ENCODE assay signal across 36 mouse cellular contexts in genomic region chr16:38383683-38384082, GRCm38 (mm10). TPM values are rescaled to one million over a fixed set of nuclear protein-coding genes. Genes with fewer than 3 reads are reported as not detected.
DNase-seq lines count a peak whose midpoint lies in the region; ATAC-seq and TF ChIP-seq lines count a peak whose summit lies in the region.
"Had no signal": no experiment of that assay in that cellular context is flagged by ENCODE, and none has a peak within 500 bp of the region (broad histone marks: within the 10 kb centered on the region; RNA-seq: fewer than 3 reads in every experiment).

No protein-coding gene starts in this region.

- peak; percentile 88 for DNase-seq in MEL-GATA-1-ER (ENCODE audit: extremely low read depth, low read depth)
- DNase-seq in liver, postnatal 0 days: no peak
- DNase-seq in spleen, adult 12 weeks (ENCODE audit: low spot score): no peak
- DNase-seq: adrenal gland, postnatal 25 days; cerebellum, adult 18-20 months; cerebellum, postnatal 10 days; gastrocnemius, postnatal 25 days; heart, postnatal 14 days; kidney, adult 8-10 months; kidney, postnatal 10 days; retina, postnatal 1 day; right cerebral cortex, postnatal 14 days; thymus, postnatal 14 days had no signal

- no peaks in the 10 kb centered on the region for H3K27me3 ChIP-seq in liver, embryonic 12.5 days (replicated peaks)
- no peaks in the 10 kb centered on the region for H3K27me3 ChIP-seq in liver, postnatal 0 days (ENCODE audit: insufficient read depth, low read length)
- H3K27me3 ChIP-seq in hindbrain, embryonic 13.5 days: no peaks in the 10 kb centered on the region
- no peaks in the 10 kb centered on the region for H3K27me3 ChIP-seq in kidney, embryonic 15.5 days
- H3K27me3 ChIP-seq in neural tube, embryonic 15.5 days (replicated peaks): no peaks in the 10 kb centered on the region
- H3K27me3 ChIP-seq: forebrain, embryonic 13.5 days; heart, embryonic 13.5 days; intestine, embryonic 15.5 days; limb, embryonic 15.5 days; lung, embryonic 15.5 days; megakaryocyte, embryonic 14.5 days; midbrain, embryonic 13.5 days; stomach, embryonic 15.5 days had no signal

- H3K4me3 ChIP-seq in liver, embryonic 12.5 days: no peak overlapping the region
- H3K4me3 ChIP-seq in liver, postnatal 0 days (ENCODE audit: low read depth, low read length): no peak overlapping the region
- no peak overlapping the region for H3K4me3 ChIP-seq in hindbrain, embryonic 13.5 days
- no peak overlapping the region for H3K4me3 ChIP-seq in kidney, embryonic 15.5 days (replicated peaks)
- no peak overlapping the region for H3K4me3 ChIP-seq in neural tube, embryonic 15.5 days (replicated peaks)
- H3K4me3 ChIP-seq: erythroblast, embryonic 14.5 days; forebrain, embryonic 13.5 days; heart, adult 2 months; heart, embryonic 13.5 days; hindbrain, embryonic 10.5 days; intestine, embryonic 15.5 days; limb, embryonic 10.5 days; limb, embryonic 15.5 days; lung, embryonic 15.5 days; megakaryocyte, embryonic 14.5 days; midbrain, embryonic 13.5 days; stomach, embryonic 15.5 days had no signal

- H3K4me1 ChIP-seq in liver, embryonic 12.5 days: peaks cover 69% of the 10 kb centered on the region
- H3K4me1 ChIP-seq in liver, postnatal 0 days (ENCODE audit: insufficient read depth): peaks cover 25% of the 10 kb centered on the region
- H3K4me1 ChIP-seq in hindbrain, embryonic 13.5 days (replicated peaks): no peaks in the 10 kb centered on the region
- 0 out of 2 replicates have a peak, but pooled peaks cover 5% of the 10 kb centered on the region for H3K4me1 ChIP-seq in kidney, embryonic 15.5 days
- H3K4me1 ChIP-seq in neural tube, embryonic 15.5 days: no peaks in the 10 kb centered on the region
- H3K4me1 ChIP-seq: forebrain, embryonic 13.5 days; hindbrain, embryonic 10.5 days; limb, embryonic 15.5 days; lung, embryonic 15.5 days; midbrain, embryonic 13.5 days; stomach, embryonic 15.5 days had no signal

- peak overlapping the region; percentile 61 for H3K27ac ChIP-seq in liver, embryonic 12.5 days
- H3K27ac ChIP-seq in liver, postnatal 0 days (ENCODE audit: low read depth): no peak overlapping the region
- no peak overlapping the region for H3K27ac ChIP-seq in hindbrain, embryonic 13.5 days
- no peak overlapping the region for H3K27ac ChIP-seq in kidney, embryonic 15.5 days
- no peak overlapping the region for H3K27ac ChIP-seq in neural tube, embryonic 15.5 days (replicated peaks)
- H3K27ac ChIP-seq: forebrain, embryonic 13.5 days; heart, adult 2 months; heart, embryonic 13.5 days; hindbrain, embryonic 10.5 days; hindbrain, postnatal 0 days; intestine, embryonic 15.5 days; limb, embryonic 10.5 days; limb, embryonic 15.5 days; lung, embryonic 15.5 days; midbrain, embryonic 13.5 days; stomach, embryonic 15.5 days had no signal

- no peak overlapping the region for H3K9ac ChIP-seq in liver, embryonic 12.5 days
- no peak overlapping the region for H3K9ac ChIP-seq in liver, postnatal 0 days (replicated peaks)
- H3K9ac ChIP-seq in hindbrain, embryonic 13.5 days: no peak overlapping the region
- no peak overlapping the region for H3K9ac ChIP-seq in kidney, embryonic 15.5 days
- H3K9ac ChIP-seq in neural tube, embryonic 15.5 days (replicated peaks): no peak overlapping the region
- H3K9ac ChIP-seq: forebrain, embryonic 13.5 days; heart, embryonic 13.5 days; intestine, embryonic 15.5 days; limb, embryonic 15.5 days; lung, embryonic 15.5 days; midbrain, embryonic 13.5 days; stomach, embryonic 15.5 days had no signal

- peak; percentile 64 for TF ChIP-seq EP300 in liver, postnatal 0 days (IDR thresholded peaks at IDR 0.05; ENCODE audit: low read depth)

- peak; percentile 83 for ATAC-seq in liver, embryonic 12.5 days
- ATAC-seq in liver, postnatal 0 days: peak; percentile 54
- no peak for ATAC-seq in hindbrain, embryonic 13.5 days (ENCODE audit: low FRiP score)
- no peak for ATAC-seq in kidney, embryonic 15.5 days (replicated peaks; ENCODE audit: low FRiP score)
- no peak for ATAC-seq in neural tube, embryonic 15.5 days (ENCODE audit: low FRiP score)
- ATAC-seq: forebrain, embryonic 13.5 days; hindbrain, postnatal 0 days; intestine, embryonic 15.5 days; midbrain, embryonic 13.5 days had no signal

- H3K36me3 ChIP-seq in liver, embryonic 12.5 days: peaks cover 3% of the 10 kb centered on the region
- 0 out of 2 replicates have a peak, but pooled peaks cover under 1% of the 10 kb centered on the region for H3K36me3 ChIP-seq in liver, postnatal 0 days (replicated peaks; ENCODE audit: insufficient read depth, low read length)
- H3K36me3 ChIP-seq in hindbrain, embryonic 13.5 days: no peaks in the 10 kb centered on the region
- H3K36me3 ChIP-seq in kidney, embryonic 15.5 days: no peaks in the 10 kb centered on the region
- no peaks in the 10 kb centered on the region for H3K36me3 ChIP-seq in neural tube, embryonic 15.5 days
- H3K36me3 ChIP-seq: hindbrain, embryonic 10.5 days; intestine, embryonic 15.5 days; limb, embryonic 10.5 days; limb, embryonic 15.5 days; lung, embryonic 15.5 days; midbrain, embryonic 13.5 days; stomach, embryonic 15.5 days had no signal

- no peak for TF ChIP-seq CTCF in liver, postnatal 0 days (IDR thresholded peaks at IDR 0.05; ENCODE audit: low read depth)

- peak overlapping the region; percentile 15; the same call in 1 of the 2 replicates for H3K4me2 ChIP-seq in liver, embryonic 12.5 days
- H3K4me2 ChIP-seq in liver, postnatal 0 days (ENCODE audit: low read depth, low read length): no peak overlapping the region
- H3K4me2 ChIP-seq in hindbrain, embryonic 13.5 days: no peak overlapping the region
- H3K4me2 ChIP-seq in kidney, embryonic 15.5 days: no peak overlapping the region
- no peak overlapping the region for H3K4me2 ChIP-seq in neural tube, embryonic 15.5 days
- H3K4me2 ChIP-seq: forebrain, embryonic 13.5 days; heart, embryonic 13.5 days; intestine, embryonic 15.5 days; limb, embryonic 15.5 days; lung, embryonic 15.5 days; midbrain, embryonic 13.5 days; stomach, embryonic 15.5 days had no signal

- H3K9me3 ChIP-seq in liver, embryonic 12.5 days (replicated peaks): no peaks in the 10 kb centered on the region
- H3K9me3 ChIP-seq in liver, postnatal 0 days (ENCODE audit: low read length): no peaks in the 10 kb centered on the region
- no peaks in the 10 kb centered on the region for H3K9me3 ChIP-seq in hindbrain, embryonic 13.5 days
- no peaks in the 10 kb centered on the region for H3K9me3 ChIP-seq in kidney, embryonic 15.5 days (replicated peaks)
- no peaks in the 10 kb centered on the region for H3K9me3 ChIP-seq in neural tube, embryonic 15.5 days (replicated peaks)
- H3K9me3 ChIP-seq: forebrain, embryonic 13.5 days; heart, embryonic 13.5 days; hindbrain, embryonic 10.5 days; intestine, embryonic 15.5 days; limb, embryonic 10.5 days; limb, embryonic 15.5 days; lung, embryonic 15.5 days; megakaryocyte, embryonic 14.5 days; midbrain, embryonic 13.5 days; stomach, embryonic 15.5 days had no signal

- 20% methylated on average over 2 of the region's 2 CpGs for WGBS in liver, embryonic 12.5 days (ENCODE audit: insufficient replicate concordance)
- WGBS in liver, postnatal 0 days (ENCODE audit: insufficient replicate concordance): 62% methylated on average over 2 of the region's 2 CpGs
- WGBS in hindbrain, embryonic 13.5 days: 78% methylated on average over 2 of the region's 2 CpGs
- WGBS in kidney, embryonic 15.5 days: 92% methylated on average over 2 of the region's 2 CpGs
- WGBS in neural tube, embryonic 15.5 days: 79% methylated on average over 2 of the region's 2 CpGs

RNA-seq across cellular contexts. Expression of gene Popdc2, which starts 21.7 kb away (rescaled TPM):
- polyA plus RNA-seq in liver, embryonic 12.5 days (2016; fragmentation: Nextera tagmentation; extraction: Ambion mirVana): 20.3 and 24.8 TPM in 2 replicates
- polyA plus RNA-seq in liver, postnatal 0 days (2015; fragmentation: Nextera tagmentation; extraction: Ambion mirVana): 10.8 and 12.6 TPM in 2 replicates
- polyA plus RNA-seq in hindbrain, embryonic 13.5 days (2015; fragmentation: Nextera tagmentation; extraction: Ambion mirVana): 0.49 and 0.61 TPM in 2 replicates
- 1.1 and 5.7 TPM in 2 replicates for polyA plus RNA-seq in kidney, embryonic 15.5 days (2015; fragmentation: Nextera tagmentation; extraction: Ambion mirVana)
- polyA plus RNA-seq in neural tube, embryonic 15.5 days (2015; fragmentation: Nextera tagmentation; extraction: Ambion mirVana): 1.0 and 2.0 TPM in 2 replicates

RNA-seq across cellular contexts. Expression of gene Gm21987, which starts 36.8 kb away (rescaled TPM):
- polyA plus RNA-seq in liver, embryonic 12.5 days (2016; fragmentation: Nextera tagmentation; extraction: Ambion mirVana): not detected in 2 replicates
- polyA plus RNA-seq in liver, postnatal 0 days (2015; fragmentation: Nextera tagmentation; extraction: Ambion mirVana): not detected in 2 replicates
- polyA plus RNA-seq in hindbrain, embryonic 13.5 days (2015; fragmentation: Nextera tagmentation; extraction: Ambion mirVana): not detected in 2 replicates
- polyA plus RNA-seq in kidney, embryonic 15.5 days (2015; fragmentation: Nextera tagmentation; extraction: Ambion mirVana): not detected in 2 replicates
- 0.72 TPM in 1 of 2 replicates, not detected in the other for polyA plus RNA-seq in neural tube, embryonic 15.5 days (2015; fragmentation: Nextera tagmentation; extraction: Ambion mirVana)
- polyA plus RNA-seq: C2C12; cortical plate, adult 2 months; embryonic facial prominence, embryonic 14.5 days; forebrain, embryonic 13.5 days; heart, adult 2 months; hindbrain, embryonic 10.5 days; hindbrain, postnatal 0 days; large intestine, adult 2 months; limb, embryonic 10.5 days; lung, embryonic 15.5 days; midbrain, embryonic 13.5 days; neural tube, embryonic 14.5 days; small intestine, adult 2 months; stomach, embryonic 15.5 days had no signal

RNA-seq across cellular contexts. Expression of gene Cox17, which starts 36.9 kb away (rescaled TPM):
- polyA plus RNA-seq in liver, embryonic 12.5 days (2016; fragmentation: Nextera tagmentation; extraction: Ambion mirVana): 404 and 417 TPM in 2 replicates
- polyA plus RNA-seq in liver, postnatal 0 days (2015; fragmentation: Nextera tagmentation; extraction: Ambion mirVana): 274 and 276 TPM in 2 replicates
- 98.7 and 106 TPM in 2 replicates for polyA plus RNA-seq in hindbrain, embryonic 13.5 days (2015; fragmentation: Nextera tagmentation; extraction: Ambion mirVana)
- 167 and 189 TPM in 2 replicates for polyA plus RNA-seq in kidney, embryonic 15.5 days (2015; fragmentation: Nextera tagmentation; extraction: Ambion mirVana)
- polyA plus RNA-seq in neural tube, embryonic 15.5 days (2015; fragmentation: Nextera tagmentation; extraction: Ambion mirVana): 95.8 and 101 TPM in 2 replicates

RNA-seq across cellular contexts. Expression of gene Maats1, which starts 41.7 kb away (rescaled TPM):
- 0.05 TPM in 1 of 2 replicates, not detected in the other for polyA plus RNA-seq in liver, embryonic 12.5 days (2016; fragmentation: Nextera tagmentation; extraction: Ambion mirVana)
- 0.04 TPM in 1 of 2 replicates, not detected in the other for polyA plus RNA-seq in liver, postnatal 0 days (2015; fragmentation: Nextera tagmentation; extraction: Ambion mirVana)
- 0.74 and 1.8 TPM in 2 replicates for polyA plus RNA-seq in hindbrain, embryonic 13.5 days (2015; fragmentation: Nextera tagmentation; extraction: Ambion mirVana)
- 0.14 and 0.27 TPM in 2 replicates for polyA plus RNA-seq in kidney, embryonic 15.5 days (2015; fragmentation: Nextera tagmentation; extraction: Ambion mirVana)
- 0.40 and 0.88 TPM in 2 replicates for polyA plus RNA-seq in neural tube, embryonic 15.5 days (2015; fragmentation: Nextera tagmentation; extraction: Ambion mirVana)
- polyA plus RNA-seq: erythroblast, embryonic 14.5 days; limb, embryonic 10.5 days; limb, embryonic 15.5 days had no signal

RNA-seq across cellular contexts. Expression of gene Pla1a, which starts 49.3 kb away (rescaled TPM):
- polyA plus RNA-seq in liver, embryonic 12.5 days (2016; fragmentation: Nextera tagmentation; extraction: Ambion mirVana): 3.4 TPM in 2 replicates
- 49.8 and 55.8 TPM in 2 replicates for polyA plus RNA-seq in liver, postnatal 0 days (2015; fragmentation: Nextera tagmentation; extraction: Ambion mirVana)
- polyA plus RNA-seq in hindbrain, embryonic 13.5 days (2015; fragmentation: Nextera tagmentation; extraction: Ambion mirVana): 0.30 and 0.31 TPM in 2 replicates
- 3.9 and 4.2 TPM in 2 replicates for polyA plus RNA-seq in kidney, embryonic 15.5 days (2015; fragmentation: Nextera tagmentation; extraction: Ambion mirVana)
- 1.2 and 1.4 TPM in 2 replicates for polyA plus RNA-seq in neural tube, embryonic 15.5 days (2015; fragmentation: Nextera tagmentation; extraction: Ambion mirVana)
- polyA plus RNA-seq: erythroblast, embryonic 14.5 days had no signal

Comparison
In these comparisons a context has a peak if more than half of its experiments do, and no peak if none do; other contexts are left out.
1. ATAC-seq: peak in liver, embryonic 12.5 days (single experiment) and liver, postnatal 0 days (single experiment); none in hindbrain, embryonic 13.5 days (single experiment), kidney, embryonic 15.5 days (single experiment) and neural tube, embryonic 15.5 days (single experiment).